Mouse (Mus musculus) erythroblast, embryonic 14.5 days (primary cell): ENCODE measurements around the gene Cxcl9. TPM values are rescaled to one million over a fixed set of nuclear protein-coding genes. Genes with fewer than 3 reads are reported as not detected.
A peak's percentile ranks its signal among the peaks of the same experiment; 100 is the strongest.

Experiments
- H3K27me3 ChIP-seq: 2 replicates; pipeline ENCODE4 v1.6.1; 2012; ENCODE audit warnings: inconsistent platforms; ENCODE audit not compliant: control insufficient read depth
- H3K36me3 ChIP-seq: 2 replicates; pipeline ENCODE4 v1.6.1; 2012; ENCODE audit warnings: mild to moderate bottlenecking, inconsistent platforms; ENCODE audit not compliant: control insufficient read depth
- H3K4me1 ChIP-seq: 2 replicates; pipeline ENCODE4 v1.6.1; 2012; ENCODE audit warnings: inconsistent platforms; ENCODE audit not compliant: control insufficient read depth
- H3K4me3 ChIP-seq: replicated peaks from 2 replicates; pipeline ENCODE3; 2012; ENCODE audit warnings: moderate library complexity, mild to moderate bottlenecking, inconsistent platforms
- H3K9me3 ChIP-seq: 2 replicates; pipeline ENCODE4 v1.6.1; 2012; ENCODE audit warnings: low read length, inconsistent platforms, mixed read lengths; ENCODE audit not compliant: control insufficient read depth
- GATA1 ChIP-seq: IDR thresholded peaks from 2 replicates; pipeline ENCODE4 v1.6.1; 2012; ENCODE audit warnings: low read length, inconsistent platforms, mixed read lengths
- TAL1 ChIP-seq: IDR thresholded peaks from 3 replicates; pipeline ENCODE4 v1.6.1; 2012; ENCODE audit warnings: low read length, inconsistent platforms, mixed read lengths
- polyA plus RNA-seq: library from polyadenylated mRNA; stranded (reverse); fragments of >175 nt; gene quantifications from 2 replicates; pipeline ENCODE4 v1.2.3, GENCODE M21; 2012

Cxcl9 gene
- polyA plus RNA-seq, 1 experiment = not detected

GRCm38 (mm10) chr5:92302149-92302840, 25.6 kb downstream of the Cxcl9 start:
- H3K36me3 ChIP-seq = peaks cover 76% of the 10 kb centered on the region
- no peak overlapping the region for H3K4me3 ChIP-seq
- no peak for TF ChIP-seq GATA1
- no peak for TF ChIP-seq TAL1
- no peaks in the 10 kb centered on the region for H3K9me3 ChIP-seq
- H3K27me3 ChIP-seq = no peaks in the 10 kb centered on the region
- no peaks in the 10 kb centered on the region for H3K4me1 ChIP-seq

GRCm38 (mm10) chr5:92294525-92294924, 33.4 kb downstream of the Cxcl9 start:
- no peak overlapping the region for H3K4me3 ChIP-seq
- H3K9me3 ChIP-seq = no peaks in the 10 kb centered on the region
- no peaks in the 10 kb centered on the region for H3K4me1 ChIP-seq
- H3K36me3 ChIP-seq = peaks cover 80% of the 10 kb centered on the region
- no peaks in the 10 kb centered on the region for H3K27me3 ChIP-seq
- TF ChIP-seq TAL1 (no peak), GATA1 (no peak)

DNA sequence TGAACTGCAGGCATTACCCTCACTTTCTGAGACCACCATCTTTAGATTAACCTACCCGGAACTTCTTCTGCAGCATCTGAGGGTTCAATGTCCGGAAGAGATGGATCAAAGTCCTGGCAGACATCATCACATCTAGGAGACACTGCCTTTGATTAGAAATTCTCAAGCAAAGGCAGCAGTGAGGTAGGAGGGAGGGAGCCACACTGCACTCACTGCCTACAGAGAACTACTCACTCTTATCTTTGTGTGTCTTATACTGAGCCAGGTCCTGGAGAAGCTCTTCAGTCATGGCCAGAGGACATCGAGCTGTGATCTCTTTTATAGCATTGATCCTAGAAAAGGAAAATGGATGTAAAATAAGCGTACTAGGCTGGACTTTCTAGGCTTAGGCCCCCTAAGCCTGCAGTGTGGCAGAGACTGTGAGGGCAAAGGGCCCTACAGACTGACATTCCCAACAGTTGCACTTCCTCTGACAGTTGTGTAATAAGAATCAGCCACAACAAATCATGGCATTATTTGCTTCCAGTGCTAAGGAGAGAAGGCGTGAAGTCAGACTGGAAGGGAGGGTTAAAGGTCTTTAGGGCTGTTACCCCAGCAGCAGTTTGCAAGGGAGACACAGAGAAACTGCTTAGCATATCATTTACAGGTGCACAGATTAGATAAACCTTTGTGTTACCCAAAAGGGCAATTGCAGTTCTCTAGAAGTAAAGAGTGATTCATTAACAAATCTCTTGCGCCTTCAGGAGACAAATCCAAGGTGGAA, 36.0 kb downstream of the Cxcl9 start:
- TF ChIP-seq TAL1 (no peak), GATA1 (no peak)
- no peaks in the 10 kb centered on the region for H3K27me3 ChIP-seq
- peaks cover 85% of the 10 kb centered on the region for H3K36me3 ChIP-seq
- H3K4me1 ChIP-seq = no peaks in the 10 kb centered on the region
- H3K4me3 ChIP-seq = no peak overlapping the region
- no peaks in the 10 kb centered on the region for H3K9me3 ChIP-seq

DNA sequence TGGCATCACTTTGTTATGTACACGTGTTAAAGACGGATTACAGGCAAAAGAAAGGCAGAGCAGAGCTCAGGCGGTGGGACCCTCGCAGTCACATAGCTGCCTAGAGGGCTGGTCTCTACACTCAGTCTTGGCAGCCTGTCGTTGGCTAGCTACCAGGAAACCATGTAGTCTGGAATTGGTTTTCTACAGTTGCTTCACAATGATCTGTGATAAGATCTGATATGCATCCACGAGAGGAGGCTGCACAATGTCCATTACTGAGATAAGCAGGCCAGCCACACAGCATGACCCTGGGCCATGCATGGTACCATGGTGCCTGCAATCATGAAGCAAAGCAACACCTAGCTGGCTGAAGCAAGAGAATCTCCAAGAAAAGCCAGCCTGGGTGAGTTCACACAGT, 40.0 kb downstream of the Cxcl9 start:
- H3K36me3 ChIP-seq = peaks cover 67% of the 10 kb centered on the region
- no peaks in the 10 kb centered on the region for H3K27me3 ChIP-seq
- H3K4me1 ChIP-seq = peaks cover 10% of the 10 kb centered on the region
- H3K9me3 ChIP-seq = no peaks in the 10 kb centered on the region
- no peak for TF ChIP-seq GATA1
- TF ChIP-seq TAL1 = no peak
- no peak overlapping the region for H3K4me3 ChIP-seq

GRCm38 (mm10) chr5:92283107-92283506, 44.8 kb downstream of the Cxcl9 start:
- H3K27me3 ChIP-seq = no peaks in the 10 kb centered on the region
- H3K36me3 ChIP-seq = peaks cover 27% of the 10 kb centered on the region
- TF ChIP-seq GATA1 (peak; percentile 63), TAL1 (no peak)
- no peak overlapping the region for H3K4me3 ChIP-seq
- H3K4me1 ChIP-seq = peaks cover 27% of the 10 kb centered on the region
- no peaks in the 10 kb centered on the region for H3K9me3 ChIP-seq

DNA sequence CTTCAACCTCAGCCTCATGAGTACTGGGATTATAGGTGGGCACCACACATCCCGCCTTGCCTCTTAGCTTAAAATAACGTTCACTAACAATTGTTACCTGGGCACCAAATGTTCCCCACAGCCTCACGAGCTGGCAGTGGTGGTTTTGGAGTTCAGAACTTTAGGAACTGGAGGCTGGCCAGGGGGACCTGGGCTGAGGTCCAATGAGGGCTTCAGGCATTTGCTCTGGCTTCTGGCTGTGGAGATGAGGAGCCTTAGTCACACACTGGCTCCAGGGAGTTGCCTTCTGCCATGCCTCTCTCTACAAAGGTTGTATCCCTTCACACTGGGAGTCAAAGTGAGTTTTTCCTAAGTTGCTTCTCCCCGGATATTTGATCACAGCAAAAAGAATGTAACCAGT, 45.3 kb downstream of the Cxcl9 start:
- Histone ChIP-seq H3K9me3 (no peaks in the 10 kb centered on the region), H3K27me3 (peaks cover 4% of the 10 kb centered on the region), H3K4me1 (peaks cover 32% of the 10 kb centered on the region), H3K36me3 (peaks cover 21% of the 10 kb centered on the region), H3K4me3 (no peak overlapping the region)
- TF ChIP-seq GATA1 (no peak), TAL1 (no peak)

- Histone ChIP-seq H3K4me1 (peaks cover 38% of the 10 kb centered on the region), H3K36me3 (no peaks in the 10 kb centered on the region; the same call in 1 of the 2 replicates), H3K27me3 (peaks cover 24% of the 10 kb centered on the region), H3K4me3 (no peak overlapping the region), H3K9me3 (no peaks in the 10 kb centered on the region)
- no peak for TF ChIP-seq GATA1
- no peak for TF ChIP-seq TAL1
Measured at GRCm38 (mm10) chr5:92278942-92279537, 48.8 kb downstream of the Cxcl9 start.

DNA sequence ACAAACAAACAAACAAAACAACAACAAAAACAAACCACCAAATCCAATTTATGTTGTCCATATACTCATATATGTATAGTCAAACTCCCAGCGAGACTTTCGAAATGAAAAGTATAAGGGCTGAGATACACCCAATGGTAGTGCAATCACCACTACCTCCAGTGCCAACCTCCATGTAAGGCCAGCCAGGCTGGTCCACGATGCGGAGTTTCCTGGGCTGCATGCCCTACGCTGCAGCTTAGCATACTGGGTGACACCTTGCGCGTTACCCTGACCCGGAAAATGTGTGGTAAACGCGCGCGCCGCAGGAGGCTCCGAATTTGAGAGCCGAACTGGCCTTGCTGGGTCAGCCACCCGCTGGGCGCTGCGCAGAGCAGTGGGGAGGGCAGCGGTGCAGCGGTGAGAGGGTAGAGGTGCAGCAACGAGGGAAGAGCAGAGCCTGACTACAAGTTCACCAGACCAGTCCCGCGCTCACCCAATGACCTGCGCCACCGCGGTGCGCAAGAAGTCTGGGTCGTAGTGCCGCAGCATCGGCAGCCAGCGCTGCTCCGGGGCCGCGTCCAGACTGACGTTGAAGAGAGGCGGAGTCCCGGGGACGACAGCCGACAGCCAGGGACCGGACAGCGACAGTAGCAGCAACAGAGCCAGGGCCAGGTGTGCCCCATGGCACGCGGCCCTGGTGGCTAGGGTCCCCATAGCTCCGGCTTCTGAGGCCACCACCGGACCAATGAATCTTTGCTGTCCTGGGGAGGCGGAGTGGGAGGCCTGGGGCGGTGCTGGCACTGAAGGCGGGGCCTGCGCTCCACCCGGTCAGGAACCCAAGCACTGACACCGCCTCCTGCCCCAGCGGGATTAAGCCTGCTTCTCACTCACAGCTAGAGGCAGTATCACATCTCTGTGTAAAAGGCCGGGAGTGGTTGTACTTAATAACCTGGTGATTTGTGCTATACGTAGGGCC, 50.2 kb downstream of the Cxcl9 start, which contains the start of gene Naaa:
Naaa (minus strand) TSS at position 734 of the 958 bp plus-strand sequence.
- Histone ChIP-seq H3K9me3 (no peaks in the 10 kb centered on the region), H3K4me3 (peak within 1 kb of the TSS; percentile 76)
- TF ChIP-seq TAL1 = no peak
- no peak for TF ChIP-seq GATA1

More for the DNA sequence above, 50.2 kb downstream of the Cxcl9 start, which contains the start of gene Naaa:
- Histone ChIP-seq H3K36me3 (no peaks in the 10 kb centered on the region), H3K27me3 (peaks cover 26% of the 10 kb centered on the region), H3K4me1 (peaks cover 27% of the 10 kb centered on the region)

Other genes with a start within 250 kb of the Cxcl9 start
- gene G3bp2, start 244.4 kb downstream of the Cxcl9 start, polyA plus RNA-seq = 1.2 and 1.3 TPM in 2 replicates
- 0.53 and 0.71 TPM in 2 replicates for gene Uso1, start 190.1 kb downstream of the Cxcl9 start, polyA plus RNA-seq
- not detected in 2 replicates for gene U90926, start 112.7 kb downstream of the Cxcl9 start, polyA plus RNA-seq
- gene Ppef2, start 71.8 kb downstream of the Cxcl9 start, polyA plus RNA-seq = not detected in 2 replicates
- gene Naaa, start 49.9 kb downstream of the Cxcl9 start, polyA plus RNA-seq = 0.05 and 0.08 TPM in 2 replicates
- gene Sdad1, start 17.6 kb downstream of the Cxcl9 start, polyA plus RNA-seq = 0.13 and 0.55 TPM in 2 replicates
- not detected in 2 replicates for gene Art3, start 3.7 kb upstream of the Cxcl9 start, polyA plus RNA-seq
- gene Cxcl10, start 20.8 kb upstream of the Cxcl9 start, polyA plus RNA-seq = not detected in 2 replicates
- 0.61 and 0.63 TPM in 2 replicates for gene Nup54, start 107.1 kb upstream of the Cxcl9 start, polyA plus RNA-seq
- gene Scarb2, start 178.8 kb upstream of the Cxcl9 start, polyA plus RNA-seq = 0.07 and 0.14 TPM in 2 replicates
- gene Fam47e, start 227.0 kb upstream of the Cxcl9 start, polyA plus RNA-seq = not detected in 2 replicates